Mouse (Mus musculus): ENCODE results near the gene Patj.
"Not testable (repeated sequence)": the region's sequence is repeated elsewhere in the genome, so short reads cannot be mapped to it uniquely, and the experiment has no call there.

DNA sequence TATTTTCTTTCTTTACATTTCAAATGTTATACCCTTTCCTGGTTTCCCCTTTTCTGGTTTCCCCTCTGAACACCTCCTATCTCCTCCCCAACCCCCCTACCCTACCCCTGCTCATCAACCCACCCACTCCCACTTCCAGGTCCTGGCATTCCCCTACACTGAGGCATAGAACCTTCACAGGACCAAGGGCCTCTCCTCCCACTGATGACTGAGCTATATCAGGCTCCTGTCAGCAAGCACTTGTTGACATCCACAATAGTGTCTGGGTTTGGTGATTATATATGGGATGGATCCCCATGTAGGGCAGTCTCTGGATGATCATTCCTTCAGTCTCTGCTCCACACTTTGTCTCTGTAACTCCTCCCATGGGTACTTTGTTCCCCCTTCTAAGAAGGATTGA is 233.6 kb downstream of the Patj start:
- TF ChIP-seq CTCF (conservative IDR thresholded peaks at IDR 0.05; ENCODE audit: insufficient read depth, insufficient read length, low read depth, low read length); POLR2A (IDR thresholded peaks at IDR 0.05; ENCODE audit: low read depth, low read length): not testable (repeated sequence)

Measured in kidney, adult 2 months (tissue).